Mouse (Mus musculus) 3134 (cell line): ENCODE results near the gene Kcnma1.

Experiments
- DNase-seq: peaks from one replicate; pipeline ENCODE4 v3.0.0-alpha.2; 2011; ENCODE audit warnings: low spot score; ENCODE audit not compliant: insufficient read length; ENCODE audit errors: extremely low read depth

Kcnma1 gene

DNA sequence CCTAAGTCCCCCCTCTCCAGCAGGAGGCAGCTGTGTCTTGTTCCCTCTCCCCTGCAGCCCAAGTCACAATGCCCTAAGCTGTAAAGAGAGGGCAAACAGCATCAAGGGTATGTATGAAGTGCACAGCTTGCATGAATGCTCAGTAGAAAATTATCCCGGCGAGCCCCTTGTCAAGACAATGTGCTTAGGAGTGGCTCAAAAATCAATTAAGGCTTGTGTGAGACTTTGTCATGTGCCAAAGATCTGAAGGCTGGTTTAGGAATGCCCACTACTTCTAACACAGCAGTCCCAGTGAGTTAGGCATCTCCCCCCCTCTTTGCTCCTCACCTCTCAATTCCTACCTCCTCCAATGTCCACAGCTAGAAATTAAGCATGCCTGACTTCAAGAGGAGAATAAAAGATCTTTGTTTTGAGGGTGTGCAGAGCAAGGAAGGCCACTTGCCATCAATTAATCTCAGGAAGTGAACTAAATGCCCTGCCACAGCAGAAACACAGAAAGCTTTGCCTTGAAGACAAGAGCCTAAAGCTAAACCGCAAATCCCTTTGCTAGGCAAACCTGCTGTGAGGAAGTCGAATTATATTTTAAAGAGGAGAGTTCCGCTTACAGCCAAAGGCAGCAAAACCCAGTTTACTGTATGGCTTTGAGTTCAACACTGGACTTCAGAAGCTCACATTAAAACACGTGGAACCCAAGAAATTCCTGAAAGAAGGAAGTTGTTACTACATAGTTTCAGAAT, 635.8 kb downstream of the Kcnma1 start:
- DNase-seq, result no peak

DNA sequence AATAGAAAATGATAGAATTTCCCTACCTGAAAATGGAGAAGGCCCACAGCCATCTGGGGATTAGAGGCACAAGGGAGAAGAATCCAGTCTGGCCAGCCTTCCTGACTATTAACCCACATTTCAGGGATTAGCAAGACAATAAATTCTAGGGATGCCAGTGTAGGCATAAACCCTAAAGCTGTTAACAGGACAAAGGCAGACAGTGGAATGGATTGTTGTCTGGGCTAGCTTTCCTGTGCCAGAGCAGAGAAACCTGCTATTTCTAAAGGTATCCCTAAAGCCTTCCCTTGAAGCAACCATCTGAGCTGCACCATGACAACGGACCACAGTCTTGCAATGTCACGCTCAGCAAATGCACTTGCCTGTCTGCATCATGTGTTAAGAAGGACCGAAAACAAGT, 642.3 kb downstream of the Kcnma1 start:
- DNase-seq, result no peak

DNA sequence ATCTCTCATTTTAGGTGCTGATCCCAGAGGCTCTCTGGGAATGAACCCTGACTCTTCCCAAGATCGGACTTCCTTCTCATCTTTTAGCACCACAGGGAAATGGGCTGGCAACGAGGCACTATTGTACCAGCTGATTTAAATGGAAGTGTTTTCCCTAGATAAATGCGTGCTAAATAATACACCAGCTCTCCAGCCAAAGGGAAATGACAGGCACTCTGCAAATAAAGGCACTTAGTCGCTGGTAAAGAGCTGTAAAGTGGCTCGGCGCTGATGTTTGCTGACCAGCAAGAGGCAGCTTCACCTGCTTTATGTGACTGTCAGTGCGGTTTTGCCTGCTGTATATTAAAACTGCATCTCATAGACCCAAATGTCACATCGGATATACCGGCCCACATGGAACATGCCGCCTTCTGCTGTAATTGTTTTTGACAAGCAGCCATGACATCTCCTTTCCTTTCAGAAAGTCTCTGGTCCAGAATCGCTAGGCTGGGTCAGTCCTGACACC, 653.7 kb downstream of the Kcnma1 start:
- no peak for DNase-seq

DNA sequence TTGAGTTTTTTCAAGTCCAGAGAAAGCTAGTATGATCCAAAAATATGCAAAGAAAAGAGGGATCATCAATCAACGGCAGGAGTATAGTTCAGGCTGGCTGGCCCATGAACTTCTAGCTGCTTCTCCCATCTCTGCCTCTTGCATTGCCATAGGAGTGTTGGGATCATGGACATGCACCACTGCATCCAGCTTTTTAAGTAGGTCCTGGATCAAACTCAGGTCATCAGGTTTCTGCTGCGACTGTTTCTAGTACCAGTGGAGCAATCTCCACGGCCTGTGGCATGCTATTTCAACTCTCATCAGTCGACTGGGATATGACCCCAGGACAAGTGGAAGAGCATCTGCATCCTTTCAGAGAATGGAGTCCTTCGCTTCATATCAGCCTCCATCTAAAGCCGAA, 655.5 kb downstream of the Kcnma1 start:
- no peak for DNase-seq

DNA sequence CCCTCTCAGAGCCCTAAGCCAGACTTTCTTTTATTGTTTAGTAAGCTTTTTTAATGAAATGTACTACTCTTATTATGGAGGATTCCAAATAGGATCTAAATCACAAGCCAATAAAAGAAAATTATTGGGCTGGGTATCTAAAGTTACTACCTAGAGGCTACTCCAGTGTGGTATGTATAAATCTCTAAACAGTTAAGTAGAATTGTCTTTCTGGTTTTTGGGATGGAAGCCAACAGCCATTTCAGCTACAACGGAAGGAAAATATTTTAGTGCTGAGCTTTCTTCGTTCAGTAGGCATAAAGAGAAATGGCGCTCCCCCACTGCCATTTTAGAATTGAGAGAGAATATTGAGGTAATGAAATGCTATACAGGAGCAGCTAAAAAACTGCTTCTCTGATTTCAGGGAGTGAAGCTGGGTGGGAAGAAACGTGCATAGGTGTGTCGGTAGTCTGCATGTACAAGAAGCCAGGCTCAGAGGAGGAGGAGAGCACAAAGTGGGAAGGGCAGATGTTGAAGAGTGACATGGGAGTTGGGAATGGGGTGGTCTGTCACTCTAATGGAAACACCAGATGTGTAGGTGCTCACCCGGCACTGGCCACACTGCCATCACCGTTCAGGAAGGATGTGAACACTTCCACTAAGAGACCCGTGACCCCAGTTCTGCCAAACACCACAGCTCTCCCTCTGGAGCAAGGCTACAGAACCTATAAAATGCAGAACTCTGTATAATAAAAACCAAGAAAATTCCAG, 656.6 kb downstream of the Kcnma1 start:
- DNase-seq, result no peak

DNA sequence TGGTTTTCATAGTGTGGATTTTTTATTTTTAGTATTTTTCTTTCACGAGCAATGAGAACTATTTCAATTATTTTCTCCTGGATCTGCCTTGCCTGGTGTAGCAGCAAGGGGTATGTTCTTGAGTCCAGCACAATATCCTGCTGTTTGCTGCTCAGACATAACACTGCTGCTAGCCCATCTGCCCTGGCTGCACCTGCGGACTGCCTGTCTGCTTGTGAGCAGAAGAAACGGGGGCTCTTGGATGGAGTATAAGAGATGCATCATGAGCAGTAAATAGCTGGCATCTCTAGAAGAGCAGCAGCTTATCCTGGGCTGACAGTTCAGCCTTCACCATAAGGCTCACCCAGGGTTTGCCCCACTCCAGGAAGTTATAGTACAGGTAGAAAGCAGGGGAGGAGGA, 687.5 kb downstream of the Kcnma1 start:
- DNase-seq, result no peak

DNA sequence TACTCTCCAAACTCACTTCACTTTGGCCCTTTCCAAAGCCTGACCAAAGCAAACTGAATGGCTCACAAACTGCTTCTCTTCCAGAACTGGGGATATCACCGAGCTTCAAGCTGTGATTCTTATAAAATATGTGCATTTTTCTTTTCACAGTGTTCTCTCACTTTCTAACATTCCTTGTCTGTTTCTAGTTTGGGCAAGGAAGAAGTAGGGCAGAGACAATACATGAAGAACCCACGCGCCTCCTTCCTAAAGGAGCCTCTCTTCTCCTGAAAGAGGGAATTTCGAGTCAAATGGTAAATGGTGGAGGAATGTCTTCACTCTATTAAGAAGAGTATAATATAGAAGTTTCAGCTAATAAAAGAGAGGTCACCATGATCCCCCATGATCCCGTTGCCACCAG, 709.0 kb downstream of the Kcnma1 start:
- no peak for DNase-seq

DNA sequence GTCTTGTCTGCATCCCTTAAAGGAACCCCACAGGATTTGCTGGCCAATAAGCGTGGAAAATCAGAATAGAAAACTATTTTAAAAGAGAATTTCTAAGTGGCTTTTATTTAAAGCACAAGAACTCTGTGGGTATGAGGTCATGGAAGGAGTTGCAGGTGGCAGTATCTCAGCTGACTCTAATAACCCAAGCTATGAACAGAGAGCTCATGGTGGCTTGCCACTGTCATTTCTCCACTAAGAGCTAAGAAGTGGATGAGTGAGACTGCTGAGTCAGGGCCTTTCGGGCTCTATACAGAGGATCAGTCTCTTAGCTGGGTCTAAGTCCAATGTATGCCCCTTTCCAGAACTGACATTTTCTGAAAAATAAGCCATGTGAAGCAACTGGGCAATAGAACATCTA, 713.8 kb downstream of the Kcnma1 start:
- DNase-seq, result no peak

DNA sequence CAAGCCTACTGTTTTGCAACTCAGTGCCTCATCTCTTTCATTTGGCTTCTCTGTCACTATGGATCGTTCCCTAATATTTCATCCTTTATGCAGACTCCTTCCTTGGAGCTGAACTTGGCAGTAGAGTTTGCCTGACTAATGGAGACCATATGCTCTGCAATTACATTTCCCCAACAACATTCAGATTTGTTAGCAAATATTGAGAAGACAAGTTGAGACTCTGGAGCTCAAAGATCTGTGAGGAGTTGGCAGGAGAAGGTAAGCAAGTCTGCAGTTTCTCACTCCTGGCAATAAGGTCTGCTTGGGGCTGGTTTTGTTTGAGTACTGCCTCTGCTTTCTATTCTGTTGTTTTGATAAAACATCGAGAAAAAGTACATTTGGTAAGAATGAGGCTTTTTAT, 723.7 kb downstream of the Kcnma1 start:
- no peak for DNase-seq

DNA sequence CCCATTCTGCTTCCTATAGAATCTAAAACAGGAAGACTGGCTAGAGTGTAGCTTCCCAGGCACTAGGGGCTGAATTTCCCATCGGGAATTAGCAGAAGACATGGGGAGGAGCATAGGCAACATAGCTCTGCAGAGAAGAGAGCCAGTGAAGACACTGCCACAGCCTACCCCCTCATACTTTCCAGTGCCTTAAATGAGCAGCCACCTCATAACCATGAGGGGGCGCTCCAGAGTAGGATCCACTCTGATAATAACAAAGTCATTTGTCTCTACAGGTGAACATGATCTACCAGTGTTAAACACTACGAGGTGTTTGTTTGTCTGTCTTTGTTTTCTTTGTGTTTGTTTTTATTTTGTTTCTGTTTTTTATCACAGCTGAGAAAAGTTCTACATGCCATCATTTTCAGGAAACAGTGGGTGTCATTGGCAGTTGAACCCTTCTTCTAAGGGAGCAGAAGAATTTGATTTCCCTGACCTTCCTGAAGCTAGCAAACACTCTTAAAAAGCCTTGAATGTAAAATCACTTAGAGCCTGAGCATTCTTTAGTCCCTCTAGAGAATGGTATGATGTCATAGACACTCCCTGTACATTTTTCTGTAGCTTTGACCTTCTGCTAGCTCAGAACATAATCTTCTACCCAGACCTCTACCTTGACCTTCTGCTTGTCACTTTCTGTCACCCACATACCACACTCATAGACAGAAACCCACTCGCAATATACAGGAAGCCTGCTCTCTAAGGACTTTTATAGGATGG, 747.6 kb downstream of the Kcnma1 start:
- no peak for DNase-seq

DNA sequence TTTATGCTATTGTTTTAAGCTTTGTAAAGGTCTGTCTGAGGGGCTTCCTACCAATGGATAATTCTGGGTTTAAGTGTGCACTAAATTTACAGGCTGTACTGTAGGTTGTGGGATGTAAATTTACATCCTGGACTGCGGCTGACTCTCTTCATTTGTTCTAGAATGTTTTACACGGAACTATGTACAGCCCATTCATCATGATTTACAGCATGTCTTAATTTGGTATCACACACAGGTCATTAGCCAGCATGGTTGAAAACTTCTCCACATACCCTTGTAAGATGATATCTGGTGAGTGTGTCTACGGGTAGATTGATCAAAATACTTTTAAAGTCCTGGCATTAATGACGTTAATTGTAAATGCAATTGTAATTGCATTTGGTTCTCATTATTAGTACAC, 761.1 kb downstream of the Kcnma1 start:
- DNase-seq, result no peak

DNA sequence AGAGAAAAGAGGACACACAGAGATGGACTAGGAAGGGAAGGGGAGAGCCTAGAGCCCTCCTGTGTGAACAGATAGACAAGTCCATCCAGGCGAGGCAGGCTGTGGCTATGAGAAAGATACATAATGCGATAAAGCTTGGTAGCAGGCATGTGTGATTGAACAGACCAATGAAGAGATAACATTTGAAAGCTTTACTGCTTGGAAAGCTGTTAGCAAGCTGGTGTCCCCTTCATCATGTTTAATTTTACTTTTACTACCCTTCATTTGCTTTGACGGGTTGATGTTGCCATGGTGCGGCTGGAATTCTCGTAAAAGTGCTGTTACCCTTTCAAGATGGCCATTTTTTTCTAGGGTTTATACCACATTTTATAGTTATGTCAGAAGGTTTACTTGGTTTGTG, 769.8 kb downstream of the Kcnma1 start:
- DNase-seq, result no peak

DNA sequence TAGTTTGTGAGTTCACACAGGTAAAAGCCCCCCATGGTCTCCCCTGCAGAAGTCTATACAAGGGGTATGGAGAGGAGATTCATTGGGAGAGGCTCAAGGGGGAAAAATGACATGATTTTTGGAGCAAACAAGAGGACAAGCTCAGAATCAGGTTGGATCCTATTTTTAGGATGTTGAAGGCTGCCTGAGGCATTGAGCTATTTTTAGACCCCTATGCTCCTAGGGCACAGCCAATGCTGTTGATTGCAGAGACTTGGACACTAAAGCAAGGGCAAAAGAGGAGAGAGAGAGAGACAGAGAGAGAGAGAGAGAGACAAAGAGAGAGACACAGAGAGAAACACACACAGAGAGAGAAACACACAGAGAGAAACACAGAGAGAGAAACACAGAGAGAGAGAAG, 770.4 kb downstream of the Kcnma1 start:
- DNase-seq, result no peak
